Comparison of ENCODE assay signal across 24 mouse cellular contexts in genomic region chr5:80659530-80659929, GRCm38 (mm10).
DNase-seq lines count a peak whose midpoint lies in the region; ATAC-seq and TF ChIP-seq lines count a peak whose summit lies in the region.
"Had no signal": no experiment of that assay in that cellular context is flagged by ENCODE, and none has a peak within 500 bp of the region (broad histone marks: within the 10 kb centered on the region; RNA-seq: fewer than 3 reads in every experiment).

No protein-coding gene starts in this region.

- H3K9ac ChIP-seq in embryonic facial prominence, embryonic 14.5 days (ENCODE audit: low read depth, low read length) = no peak overlapping the region
- no peak overlapping the region for H3K9ac ChIP-seq in kidney, embryonic 15.5 days
- H3K9ac ChIP-seq in lung, postnatal 0 days (replicated peaks; ENCODE audit: low read depth) = no peak overlapping the region
- H3K9ac ChIP-seq in stomach, postnatal 0 days (ENCODE audit: low read length) = no peak overlapping the region
- H3K9ac ChIP-seq: heart, embryonic 13.5 days; liver, embryonic 14.5 days; neural tube, embryonic 13.5 days had no signal

- no peak for TF ChIP-seq CTCF in lung, postnatal 0 days (IDR thresholded peaks at IDR 0.05)
- no peak for TF ChIP-seq CTCF in stomach, postnatal 0 days (IDR thresholded peaks at IDR 0.05; ENCODE audit: low read depth)

- H3K27ac ChIP-seq in embryonic facial prominence, embryonic 14.5 days (replicated peaks; ENCODE audit: low read depth, low read length) = no peak overlapping the region
- H3K27ac ChIP-seq in embryonic facial prominence, embryonic 10.5 days (replicated peaks) = no peak overlapping the region
- 0 out of 2 replicates have a peak overlapping the region, but pooled peaks have one; percentile 30 for H3K27ac ChIP-seq in kidney, embryonic 15.5 days
- no peak overlapping the region for H3K27ac ChIP-seq in lung, postnatal 0 days (ENCODE audit: low read length)
- H3K27ac ChIP-seq in stomach, postnatal 0 days (replicated peaks) = no peak overlapping the region
- H3K27ac ChIP-seq: heart, adult 2 months; heart, embryonic 13.5 days; left cerebral cortex, adult 2 months; liver, embryonic 14.5 days; midbrain, embryonic 10.5 days; neural tube, embryonic 13.5 days had no signal

- WGBS in embryonic facial prominence, embryonic 14.5 days = 44% methylated on average over 3 of the region's 3 CpGs
- WGBS in embryonic facial prominence, embryonic 10.5 days = 78% methylated on average over 3 of the region's 3 CpGs
- 53% methylated on average over 3 of the region's 3 CpGs for WGBS in kidney, embryonic 15.5 days
- 28% methylated on average over 3 of the region's 3 CpGs for WGBS in lung, postnatal 0 days
- 37% methylated on average over 3 of the region's 3 CpGs for WGBS in stomach, postnatal 0 days

- DNase-seq in embryonic facial prominence, embryonic 14.5 days (ENCODE audit: low spot score) = peak; percentile 67
- DNase-seq in embryonic facial prominence, embryonic 10.5 days (ENCODE audit: low spot score) = no peak
- no peak for DNase-seq in kidney, postnatal 4 days
- peak; percentile 52 for DNase-seq in lung, postnatal 0 days (ENCODE audit: low spot score)
- no peak for DNase-seq in lung, adult 18-20 months
- DNase-seq in stomach, postnatal 0 days (ENCODE audit: low spot score) = no peak
- DNase-seq in c-Kit-positive CD71-positive TER-119-positive erythroid progenitor cells, embryonic 14.5 days (ENCODE audit: low spot score) = no peak
- DNase-seq: adrenal gland, postnatal 14 days; cerebellum, adult 9-10 months; gastrocnemius, postnatal 36 days; heart, adult 2 months; heart, postnatal 14 days; kidney, adult 8-10 months; kidney, postnatal 36 days; retina, postnatal 1 day; thymus, postnatal 14 days had no signal

- H3K27me3 ChIP-seq in embryonic facial prominence, embryonic 14.5 days (replicated peaks; ENCODE audit: control insufficient read depth, insufficient read depth, low read length) = no peaks in the 10 kb centered on the region
- no peaks in the 10 kb centered on the region for H3K27me3 ChIP-seq in embryonic facial prominence, embryonic 10.5 days (replicated peaks; ENCODE audit: low read depth, poor library complexity, severe bottlenecking)
- no peaks in the 10 kb centered on the region for H3K27me3 ChIP-seq in kidney, embryonic 15.5 days
- H3K27me3 ChIP-seq in lung, postnatal 0 days (replicated peaks; ENCODE audit: insufficient read depth, low read length) = no peaks in the 10 kb centered on the region
- no peaks in the 10 kb centered on the region for H3K27me3 ChIP-seq in stomach, postnatal 0 days (ENCODE audit: control insufficient read depth, insufficient read depth, low read length)
- H3K27me3 ChIP-seq: heart, embryonic 13.5 days; neural tube, embryonic 13.5 days had no signal

- TF ChIP-seq EP300 in lung, postnatal 0 days (IDR thresholded peaks at IDR 0.05) = no peak
- no peak for TF ChIP-seq EP300 in stomach, postnatal 0 days (optimal IDR thresholded peaks at IDR 0.05)

- H3K36me3 ChIP-seq in embryonic facial prominence, embryonic 14.5 days (ENCODE audit: control insufficient read depth, insufficient read depth, low read length) = no peaks in the 10 kb centered on the region
- H3K36me3 ChIP-seq in embryonic facial prominence, embryonic 10.5 days (replicated peaks) = no peaks in the 10 kb centered on the region
- H3K36me3 ChIP-seq in kidney, embryonic 15.5 days = no peaks in the 10 kb centered on the region
- H3K36me3 ChIP-seq in lung, postnatal 0 days (ENCODE audit: insufficient read depth, low read length) = no peaks in the 10 kb centered on the region
- H3K36me3 ChIP-seq in stomach, postnatal 0 days (ENCODE audit: control insufficient read depth, insufficient read depth, low read length) = no peaks in the 10 kb centered on the region
- H3K36me3 ChIP-seq: heart, embryonic 13.5 days; midbrain, embryonic 10.5 days; neural tube, embryonic 13.5 days had no signal

- H3K4me2 ChIP-seq in embryonic facial prominence, embryonic 14.5 days (ENCODE audit: low read depth, low read length) = no peak overlapping the region
- no peak overlapping the region for H3K4me2 ChIP-seq in kidney, embryonic 15.5 days
- no peak overlapping the region for H3K4me2 ChIP-seq in lung, postnatal 0 days (replicated peaks; ENCODE audit: low read depth, low read length)
- peak overlapping the region; percentile 14; the same call in 1 of the 2 replicates for H3K4me2 ChIP-seq in stomach, postnatal 0 days (replicated peaks; ENCODE audit: low read depth)
- H3K4me2 ChIP-seq: heart, embryonic 13.5 days; neural tube, embryonic 13.5 days had no signal

- no peak overlapping the region for H3K4me3 ChIP-seq in embryonic facial prominence, embryonic 14.5 days (ENCODE audit: low read depth, low read length)
- H3K4me3 ChIP-seq in embryonic facial prominence, embryonic 10.5 days = no peak overlapping the region
- H3K4me3 ChIP-seq in kidney, embryonic 15.5 days (replicated peaks) = no peak overlapping the region
- H3K4me3 ChIP-seq in lung, postnatal 0 days (ENCODE audit: low read depth, low read length) = no peak overlapping the region
- no peak overlapping the region for H3K4me3 ChIP-seq in stomach, postnatal 0 days (ENCODE audit: low read depth, low read length)
- H3K4me3 ChIP-seq: heart, adult 2 months; heart, embryonic 13.5 days; left cerebral cortex, adult 2 months; midbrain, embryonic 10.5 days; myocyte; neural tube, embryonic 13.5 days had no signal

- no peak for ATAC-seq in embryonic facial prominence, embryonic 14.5 days (ENCODE audit: low read depth)
- ATAC-seq in kidney, embryonic 15.5 days (replicated peaks; ENCODE audit: low FRiP score) = no peak
- ATAC-seq in lung, postnatal 0 days = peak; percentile 41; the same call in 1 of the 2 replicates
- ATAC-seq in stomach, postnatal 0 days (ENCODE audit: low FRiP score, low TSS enrichment) = no peak
- ATAC-seq: midbrain, embryonic 16.5 days had no signal

- no peaks in the 10 kb centered on the region for H3K9me3 ChIP-seq in embryonic facial prominence, embryonic 14.5 days (ENCODE audit: control insufficient read depth, low read length)
- H3K9me3 ChIP-seq in embryonic facial prominence, embryonic 10.5 days = no peaks in the 10 kb centered on the region
- H3K9me3 ChIP-seq in kidney, embryonic 15.5 days (replicated peaks) = no peaks in the 10 kb centered on the region
- H3K9me3 ChIP-seq in lung, postnatal 0 days (ENCODE audit: low read length) = no peaks in the 10 kb centered on the region
- no peaks in the 10 kb centered on the region for H3K9me3 ChIP-seq in stomach, postnatal 0 days (ENCODE audit: control insufficient read depth, low read length)
- H3K9me3 ChIP-seq: heart, embryonic 13.5 days; midbrain, embryonic 10.5 days; neural tube, embryonic 13.5 days had no signal

- H3K4me1 ChIP-seq in embryonic facial prominence, embryonic 14.5 days (ENCODE audit: control insufficient read depth, insufficient read depth, low read length) = no peaks in the 10 kb centered on the region; the same call in 1 of the 2 replicates
- H3K4me1 ChIP-seq in embryonic facial prominence, embryonic 10.5 days = no peaks in the 10 kb centered on the region
- 0 out of 2 replicates have a peak, but pooled peaks cover 3% of the 10 kb centered on the region for H3K4me1 ChIP-seq in kidney, embryonic 15.5 days
- H3K4me1 ChIP-seq in lung, postnatal 0 days (ENCODE audit: insufficient read depth, low read depth, low read length) = no peaks in the 10 kb centered on the region
- no peaks in the 10 kb centered on the region for H3K4me1 ChIP-seq in stomach, postnatal 0 days (replicated peaks; ENCODE audit: control insufficient read depth, insufficient read depth)
- H3K4me1 ChIP-seq: midbrain, embryonic 10.5 days; neural tube, embryonic 13.5 days had no signal

Comparison
In these comparisons a context has a peak if more than half of its experiments do, and no peak if none do; other contexts are left out.
1. DNase-seq: peak in embryonic facial prominence, embryonic 14.5 days (single experiment) and lung, postnatal 0 days (single experiment); none in embryonic facial prominence, embryonic 10.5 days (single experiment), kidney, postnatal 4 days (0 of 2), lung, adult 18-20 months (0 of 2), stomach, postnatal 0 days (single experiment) and c-Kit-positive CD71-positive TER-119-positive erythroid progenitor cells, embryonic 14.5 days (single experiment).